Mouse (Mus musculus) ES-Bruce4 (cell line): ENCODE data around the gene Mdfi.

ENCODE experiments used
- CTCF ChIP-seq: IDR thresholded peaks from one replicate; pipeline ENCODE4 v1.8.1; 2011; ENCODE audit warnings: low read depth, low read length
- EP300 ChIP-seq: IDR thresholded peaks from 2 replicates; pipeline ENCODE4 v1.6.1; 2011; ENCODE audit warnings: low read depth, low read length; ENCODE audit not compliant: insufficient read depth
- POLR2A ChIP-seq: IDR thresholded peaks from one replicate; pipeline ENCODE4 v1.8.1; 2011; ENCODE audit warnings: low read length; ENCODE audit not compliant: insufficient read depth

DNA sequence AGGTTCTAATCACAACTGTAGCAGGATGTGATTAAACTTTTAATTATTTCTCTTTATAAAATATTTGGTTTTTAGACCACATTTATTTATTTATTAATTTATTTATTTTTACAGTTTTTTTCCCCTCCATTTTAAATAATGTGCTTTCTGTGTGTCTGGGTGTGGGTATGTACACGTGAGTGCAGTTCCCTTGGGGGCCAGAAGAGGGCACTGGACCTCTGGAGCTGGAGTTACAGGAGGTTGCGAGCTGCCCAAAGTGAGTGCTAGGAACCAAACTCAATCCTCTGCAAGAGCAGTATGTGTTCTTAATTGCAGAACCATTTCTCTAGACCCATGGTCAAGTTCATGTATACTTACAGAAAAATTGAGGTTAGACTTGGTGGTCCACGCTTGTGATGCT is 9.0 kb upstream of the Mdfi start:
- TF ChIP-seq CTCF (peak; percentile 35), POLR2A (no peak), EP300 (no peak)
